Mouse (Mus musculus): ENCODE measurements around the gene Pik3c2g.

GRCm38 (mm10) chr6:139596433-139596832 lies 9.4 kb downstream of the Pik3c2g start:
- TF ChIP-seq POLR2A (IDR thresholded peaks at IDR 0.05; ENCODE audit: control insufficient read depth, extremely low read depth, insufficient read depth, low read length, poor library complexity) = no peak
- TF ChIP-seq CTCF (IDR thresholded peaks at IDR 0.05; ENCODE audit: borderline replicate concordance, control insufficient read depth, extremely low read depth, insufficient read depth, low read length, poor library complexity) = no peak

Data from thymus, adult 2 months (tissue).